Mouse (Mus musculus) embryo, embryonic 11 days (tissue): ENCODE measurements around the gene Ung.

Experiments used
- DNase-seq: peaks from one replicate; pipeline ENCODE4 v3.0.0-alpha.2; 2015

Ung gene

GRCm38 (mm10) chr5:114130211-114130605 is at the start of gene Ung:
Gene Ung (plus strand): TSS chr5:114130386.
- DNase-seq: peak; percentile 85

GRCm38 (mm10) chr5:114085501-114085900 is 44.7 kb upstream of the Ung start:
- DNase-seq: no peak

- DNase-seq: no peak
These were observed 42.2 kb upstream of the Ung start for GRCm38 (mm10) chr5:114087875-114088480.

GRCm38 (mm10) chr5:114090421-114091013 is 39.7 kb upstream of the Ung start:
- DNase-seq: no peak

- peak; percentile 90 for DNase-seq
These were observed 39.0 kb upstream of the Ung start, which contains the start of gene Svop for GRCm38 (mm10) chr5:114091057-114091807. Gene Svop (minus strand): TSS chr5:114091570.

- DNase-seq: peak; percentile 93
These were observed 30.3 kb upstream of the Ung start for GRCm38 (mm10) chr5:114099709-114100389.

GRCm38 (mm10) chr5:114100390-114101099 is 29.6 kb upstream of the Ung start:
- no peak for DNase-seq

- no peak for DNase-seq
These were observed 28.3 kb upstream of the Ung start for GRCm38 (mm10) chr5:114101873-114102272.

GRCm38 (mm10) chr5:114102807-114103206 is 27.4 kb upstream of the Ung start:
- DNase-seq: no peak

GRCm38 (mm10) chr5:114106391-114106935 is 23.7 kb upstream of the Ung start:
- DNase-seq: no peak

GRCm38 (mm10) chr5:114113334-114113733 is 16.9 kb upstream of the Ung start:
- no peak for DNase-seq

- DNase-seq: no peak
These were observed 15.2 kb upstream of the Ung start for GRCm38 (mm10) chr5:114115030-114115429.

- no peak for DNase-seq
These were observed 13.6 kb upstream of the Ung start for GRCm38 (mm10) chr5:114116586-114116985.

GRCm38 (mm10) chr5:114119806-114120205 is 10.4 kb upstream of the Ung start:
- no peak for DNase-seq

GRCm38 (mm10) chr5:114126008-114126407 is 4.2 kb upstream of the Ung start:
- no peak for DNase-seq

- no peak for DNase-seq
These were observed 3.5 kb upstream of the Ung start for GRCm38 (mm10) chr5:114126499-114127244.

- DNase-seq: peak; percentile 92
These were observed 2.5 kb upstream of the Ung start, which contains the start of gene Alkbh2 for GRCm38 (mm10) chr5:114127374-114128349. Gene Alkbh2 (minus strand): TSS chr5:114128218.

GRCm38 (mm10) chr5:114129550-114130210 is 506 bp upstream of the Ung start:
- no peak for DNase-seq

GRCm38 (mm10) chr5:114130698-114131520 is 723 bp downstream of the Ung start:
- peak; percentile 96 for DNase-seq
